Mouse (Mus musculus) megakaryocyte, adult 5-6 weeks (primary cell): Measurements from ENCODE around the gene Tmem230. TPM values are rescaled to one million over a fixed set of nuclear protein-coding genes. Genes with fewer than 3 reads are reported as not detected.

Experiments used
- total RNA-seq, 2 experiments: library from RNA; stranded (forward) in 1 of 2; stranded (reverse) in 1 of 2; fragments of 153-499, 151-499 nt in 1 of 2; fragments of 221-1000, 200-1000 nt in 1 of 2; gene quantifications; 2 replicates each; pipeline versions ENCODE4 v1.2.3 to v1.2.4; 2015 to 2017

The Tmem230 gene
- total RNA-seq, 2 experiments from 2014 or later = 18.4 to 52.5 TPM

Other genes with a start within 250 kb of the Tmem230 start
- 62.4 and 70.2 TPM in 2 replicates for gene Rassf2, start 217.5 kb downstream of the Tmem230 start, total RNA-seq (2015)
- 113 and 118 TPM in 2 replicates for gene Rassf2, start 217.5 kb downstream of the Tmem230 start, total RNA-seq (2017)
- gene Slc23a2, start 102.7 kb downstream of the Tmem230 start, total RNA-seq (2015) = 9.5 and 11.4 TPM in 2 replicates
- gene Slc23a2, start 102.7 kb downstream of the Tmem230 start, total RNA-seq (2017) = 10.7 and 14.6 TPM in 2 replicates
- 619 and 646 TPM in 2 replicates for gene Pcna, start 5.5 kb upstream of the Tmem230 start, total RNA-seq (2015)
- 482 and 494 TPM in 2 replicates for gene Pcna, start 5.5 kb upstream of the Tmem230 start, total RNA-seq (2017)
- 17.9 and 32.0 TPM in 2 replicates for gene Cds2, start 15.3 kb upstream of the Tmem230 start, total RNA-seq (2015)
- 24.4 and 26.3 TPM in 2 replicates for gene Cds2, start 15.3 kb upstream of the Tmem230 start, total RNA-seq (2017)
- gene Prokr2, start 137.6 kb upstream of the Tmem230 start, total RNA-seq (2015) = not detected in 2 replicates
- gene Prokr2, start 137.6 kb upstream of the Tmem230 start, total RNA-seq (2017) = not detected in 2 replicates